Mouse (Mus musculus) adrenal gland, postnatal 36 days (tissue): ENCODE results near the gene Nhp2. TPM values are rescaled to one million over a fixed set of nuclear protein-coding genes. Genes with fewer than 3 reads are reported as not detected.
A peak's percentile ranks its signal among the peaks of the same experiment; 100 is the strongest.

ENCODE experiments used
- DNase-seq, 2 experiments: peaks; one replicate each; pipeline ENCODE4 v3.0.0; 2021; ENCODE audit warnings: mixed read lengths in 1 of 2
- long read RNA-seq, 2 experiments: library from polyadenylated mRNA; stranded (forward); transcript quantifications; one replicate each; pipeline ENCODE4 v2.0.0; 2021; ENCODE audit warnings: borderline sequencing depth in 2 of 2
- total RNA-seq, 2 experiments: library from RNA; stranded (reverse); gene quantifications; 2 replicates each; pipeline ENCODE4 v1.2.3; 2021

The Nhp2 gene
- 10 to 100 TPM; 61.5 to 77.5 TPM for total RNA-seq
- long read RNA-seq, experiment 1, transcript Nhp2-202 (4 exons, 1,042 nt): major isoform, 168 of 174 reads
- long read RNA-seq, experiment 1, partial matches to known transcripts: 3 of 174 reads
- long read RNA-seq, experiment 1, other reads (novel, unspliced or antisense): 2 of 174 reads
- long read RNA-seq, experiment 2, transcript Nhp2-202 (4 exons, 1,042 nt): major isoform, 55 of 58 reads
- long read RNA-seq, experiment 2, partial matches to known transcripts: 0 of 58 reads
- long read RNA-seq, experiment 2, other reads (novel, unspliced or antisense): 0 of 58 reads

- peak; percentile 94 to 97 for DNase-seq
Observed at GRCm38 (mm10) chr11:51619409-51620060, at the start of gene Nhp2. TSS of gene Nhp2 (plus strand) at chr11:51619735.

GRCm38 (mm10) chr11:51576454-51576853 is 43.1 kb upstream of the Nhp2 start:
- DNase-seq: no peak

GRCm38 (mm10) chr11:51577587-51577986 is 41.9 kb upstream of the Nhp2 start:
- no peak for DNase-seq

DNA sequence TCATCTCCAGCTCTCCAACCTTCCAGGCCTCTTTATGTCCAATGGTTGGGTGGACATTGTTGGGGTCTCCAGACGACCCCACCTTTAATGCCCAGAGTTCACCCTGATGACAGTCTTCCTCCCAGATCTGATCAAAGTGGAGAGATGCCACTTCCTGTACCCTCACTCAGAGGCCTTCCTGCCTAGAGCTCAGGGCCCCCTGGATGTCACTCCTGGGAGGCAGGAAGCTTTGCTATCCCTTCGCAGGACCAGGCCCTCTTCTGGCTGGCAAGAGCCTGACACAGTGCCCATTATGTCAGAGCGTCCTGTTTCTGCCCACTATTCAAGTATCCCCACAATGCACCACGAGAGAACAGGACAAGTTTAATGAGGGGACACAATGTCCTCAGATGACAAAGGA is 40.5 kb upstream of the Nhp2 start:
- DNase-seq: no peak

DNA sequence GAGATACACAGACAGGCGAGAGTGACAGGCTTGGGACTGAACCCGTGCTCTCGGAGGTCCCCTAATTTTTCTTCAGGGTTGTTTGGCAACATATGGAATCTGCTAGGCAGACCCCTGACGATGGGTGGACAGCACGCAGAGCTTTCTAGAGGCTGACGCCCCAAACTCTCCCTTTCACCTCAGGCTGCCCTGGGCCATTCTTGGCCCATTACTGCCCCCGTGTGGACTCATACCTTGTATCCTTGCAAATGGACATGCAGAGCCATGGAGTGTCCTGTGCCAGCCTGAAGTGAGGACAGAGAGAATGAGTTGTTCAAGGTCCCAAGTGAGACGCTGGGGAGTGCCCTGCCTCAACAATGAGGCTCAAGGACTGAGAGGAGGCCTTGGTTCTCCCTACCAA is 36.8 kb upstream of the Nhp2 start:
- DNase-seq: peak; percentile 89 to 90

DNA sequence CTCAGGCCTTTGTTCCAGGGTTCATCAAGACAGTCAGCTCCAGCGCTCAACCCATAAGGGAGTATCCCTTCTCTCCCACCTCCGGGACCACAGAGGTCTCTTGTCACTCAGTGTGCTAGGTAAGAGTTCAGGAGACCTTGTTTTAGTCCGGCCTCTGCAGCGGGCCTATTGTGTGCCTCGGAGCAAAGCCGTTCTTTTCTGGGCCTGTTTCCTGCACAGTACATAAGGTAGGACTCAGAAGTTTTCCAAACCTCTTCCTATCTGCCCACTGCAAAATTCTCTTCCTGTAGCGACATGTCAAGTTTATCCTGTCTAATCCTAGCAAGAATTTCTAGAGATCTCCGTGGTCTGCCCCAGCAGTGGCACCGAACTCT is 35.5 kb upstream of the Nhp2 start:
- peak in 1 of 2 experiments; percentile 33 for DNase-seq

DNA sequence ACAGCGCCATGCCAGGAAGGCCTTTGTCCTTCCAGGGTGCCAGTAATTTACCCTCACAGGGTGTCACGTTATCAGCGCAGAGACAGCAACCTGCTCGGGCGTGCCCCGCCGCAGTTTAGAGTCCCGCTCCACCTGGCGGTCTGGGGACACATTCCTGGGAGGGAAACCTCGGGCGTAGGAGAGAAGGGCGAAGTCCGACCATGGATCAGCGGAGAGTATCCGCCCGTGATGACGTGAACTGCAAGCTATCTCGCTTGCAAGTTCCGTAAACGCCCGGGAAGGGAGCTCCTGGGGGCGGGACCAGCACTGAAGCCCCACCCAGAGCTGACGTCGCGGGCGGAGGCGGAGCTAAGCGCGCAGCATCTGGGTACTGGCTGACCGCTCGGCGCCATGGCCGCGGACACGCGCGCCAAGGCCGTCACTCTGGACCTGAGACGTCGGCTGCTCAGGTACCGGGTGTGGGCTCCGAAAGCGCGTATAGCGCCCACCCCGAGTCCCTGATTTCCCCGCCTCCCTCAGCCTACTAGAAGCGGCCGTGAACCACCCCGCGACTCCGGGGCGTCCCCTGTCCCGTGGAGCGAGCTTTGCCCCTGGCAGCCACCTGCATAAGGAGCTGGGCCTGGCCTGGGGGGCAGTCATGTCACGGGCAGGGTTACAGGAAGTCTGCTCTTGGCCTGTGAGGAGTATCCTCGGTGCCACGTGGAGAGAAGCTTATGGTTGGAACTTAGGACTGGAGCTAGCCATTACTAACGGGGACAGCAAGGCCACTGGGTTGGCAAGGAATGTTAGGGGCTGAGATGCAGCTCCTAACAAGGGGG is 34.9 kb upstream of the Nhp2 start, which contains the start of gene Phykpl:
Gene Phykpl (plus strand): TSS at position 327 of the 818 bp plus-strand sequence.
- peak; percentile 98 for DNase-seq

DNA sequence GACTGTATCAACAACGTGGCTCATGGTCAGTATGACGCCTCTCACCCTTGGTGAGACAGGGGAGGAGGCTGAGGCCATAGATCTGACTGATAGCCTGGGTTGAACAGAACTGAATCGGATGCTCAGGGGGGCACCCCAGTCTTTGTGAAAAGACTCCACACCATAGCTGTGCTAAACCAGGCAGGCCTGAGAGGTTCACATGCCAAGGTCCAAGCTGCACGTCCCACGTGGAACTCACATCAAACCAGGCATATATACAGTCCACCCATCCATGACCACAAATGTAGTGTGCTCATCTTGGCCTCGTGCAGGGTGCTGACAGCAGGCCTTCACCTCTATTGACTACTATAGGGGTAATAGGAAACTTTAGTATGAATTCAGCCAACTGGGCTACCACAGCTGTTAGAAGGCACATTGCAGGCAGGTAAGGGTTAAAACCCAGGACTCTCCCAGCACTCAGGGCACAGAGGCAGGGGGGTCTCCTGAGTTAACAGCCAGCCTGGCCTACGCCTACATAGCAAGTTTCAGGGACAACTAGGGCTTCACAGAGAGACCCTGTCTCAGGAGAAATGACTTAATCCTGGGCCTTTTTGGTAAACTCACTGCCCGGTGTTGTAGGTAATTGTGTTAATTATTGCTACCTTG is 33.8 kb upstream of the Nhp2 start:
- no peak for DNase-seq

DNA sequence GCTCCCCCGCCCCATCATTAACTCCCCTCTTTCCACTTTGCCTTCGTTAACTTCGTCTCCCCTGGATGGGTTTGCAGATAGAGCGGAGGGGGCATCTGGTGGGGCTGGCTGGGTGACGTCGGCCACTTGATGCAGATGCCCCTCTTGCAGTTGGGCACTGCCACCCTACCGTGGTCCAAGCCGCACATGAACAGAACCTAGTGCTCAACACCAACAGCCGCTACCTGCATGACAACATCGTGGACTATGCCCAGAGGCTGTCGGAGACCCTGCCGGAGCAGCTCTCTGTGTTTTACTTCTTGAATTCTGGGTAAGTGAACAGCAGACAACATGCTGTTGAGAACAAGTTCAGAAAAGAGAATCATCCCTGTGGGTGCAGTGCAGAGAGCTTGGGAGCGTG is 33.1 kb upstream of the Nhp2 start:
- no peak for DNase-seq

DNA sequence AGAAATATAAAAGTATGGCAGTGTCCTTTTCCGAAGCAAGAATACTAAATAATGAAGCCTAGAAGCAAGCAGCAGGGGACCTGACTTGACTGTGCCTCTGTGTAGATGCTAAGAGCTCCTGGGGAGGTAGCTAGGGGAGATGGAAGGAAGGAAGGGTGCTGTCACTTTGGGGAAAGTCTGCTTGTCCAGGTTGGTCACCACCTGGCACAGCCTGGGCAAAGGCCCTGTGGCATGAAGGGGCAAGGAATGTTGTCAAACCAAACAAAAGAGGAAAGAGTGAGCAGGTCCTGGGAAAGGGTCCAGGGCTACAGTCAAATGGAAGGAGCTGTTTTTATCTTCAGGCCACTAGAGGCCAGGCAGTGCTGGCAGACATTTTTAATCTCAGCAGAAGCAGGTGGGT is 32.5 kb upstream of the Nhp2 start:
- no peak for DNase-seq

DNA sequence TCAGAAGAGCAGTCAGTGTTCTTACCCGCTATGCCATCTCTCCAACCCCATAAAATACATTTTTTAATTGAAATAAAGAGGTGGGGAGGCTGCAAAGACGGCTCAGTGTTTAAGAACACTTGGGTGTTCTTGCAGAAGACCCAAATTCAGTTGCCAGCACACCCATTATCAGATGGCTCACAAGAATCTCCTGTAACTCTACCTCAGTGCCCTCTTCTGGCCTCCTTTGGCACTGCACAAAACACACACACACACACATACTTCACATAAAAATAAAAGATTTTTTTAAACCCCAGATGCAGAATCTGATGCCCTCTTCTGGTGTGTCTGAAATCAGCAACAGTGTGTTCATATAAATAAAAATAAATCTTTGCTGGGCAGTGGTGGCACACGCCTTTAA is 30.7 kb upstream of the Nhp2 start:
- no peak for DNase-seq

- no peak for DNase-seq
Observed at GRCm38 (mm10) chr11:51590002-51590401, 29.5 kb upstream of the Nhp2 start.

DNA sequence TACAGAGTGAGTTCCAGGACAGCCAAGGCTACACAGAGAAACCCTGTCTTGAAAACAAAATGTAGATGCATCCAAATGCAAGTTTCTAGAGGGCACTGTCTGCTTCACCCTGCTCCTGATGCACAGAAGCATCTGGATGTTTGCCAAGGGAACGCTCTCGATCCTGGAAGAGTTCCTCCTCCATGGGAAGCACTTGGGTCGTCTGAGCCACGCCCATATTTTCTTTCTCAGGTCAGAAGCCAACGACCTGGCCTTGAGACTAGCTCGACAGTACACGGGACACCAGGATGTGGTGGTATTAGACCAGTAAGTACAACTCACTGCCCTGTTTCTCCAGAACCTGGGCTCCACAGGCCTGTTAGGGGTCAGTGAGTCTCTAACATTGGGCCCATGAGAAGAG is 28.4 kb upstream of the Nhp2 start:
- DNase-seq: peak in 1 of 2 experiments; percentile 47

- no peak for DNase-seq
Observed at GRCm38 (mm10) chr11:51591915-51592314, 27.6 kb upstream of the Nhp2 start.

DNA sequence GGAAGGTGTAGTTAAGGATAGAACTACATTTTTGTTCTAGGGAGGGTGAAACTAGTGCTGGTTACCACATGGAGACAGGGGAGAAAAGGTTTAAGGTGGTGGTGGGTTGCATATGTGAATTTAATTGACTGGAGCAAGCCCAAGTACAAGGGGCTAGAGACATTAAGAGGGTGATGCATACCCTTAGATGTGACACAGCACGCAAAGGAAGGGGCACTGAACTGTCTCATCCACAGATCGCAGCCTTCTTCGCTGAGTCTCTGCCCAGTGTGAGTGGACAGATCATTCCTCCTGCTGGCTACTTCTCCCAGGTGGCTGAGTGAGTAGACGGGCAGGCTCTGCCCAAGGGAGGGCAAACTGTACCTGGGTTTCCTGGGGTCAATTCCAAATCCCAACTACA is 26.2 kb upstream of the Nhp2 start:
- no peak for DNase-seq

DNA sequence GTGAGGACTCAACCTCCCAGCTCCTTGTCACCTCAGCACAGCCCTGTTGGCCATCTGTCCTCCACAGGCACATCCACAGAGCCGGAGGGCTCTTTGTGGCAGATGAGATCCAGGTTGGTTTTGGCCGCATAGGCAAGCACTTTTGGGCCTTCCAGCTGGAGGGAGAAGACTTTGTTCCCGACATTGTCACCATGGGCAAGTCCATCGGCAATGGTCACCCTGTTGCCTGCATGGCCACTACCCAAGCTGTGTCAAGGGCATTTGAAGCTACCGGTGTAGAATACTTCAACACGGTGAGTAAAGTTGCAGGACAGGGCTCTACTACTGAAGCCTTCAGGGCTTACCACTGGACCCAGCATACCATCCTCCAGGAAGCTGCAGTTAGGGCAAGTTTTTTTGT is 25.7 kb upstream of the Nhp2 start:
- DNase-seq: no peak

DNA sequence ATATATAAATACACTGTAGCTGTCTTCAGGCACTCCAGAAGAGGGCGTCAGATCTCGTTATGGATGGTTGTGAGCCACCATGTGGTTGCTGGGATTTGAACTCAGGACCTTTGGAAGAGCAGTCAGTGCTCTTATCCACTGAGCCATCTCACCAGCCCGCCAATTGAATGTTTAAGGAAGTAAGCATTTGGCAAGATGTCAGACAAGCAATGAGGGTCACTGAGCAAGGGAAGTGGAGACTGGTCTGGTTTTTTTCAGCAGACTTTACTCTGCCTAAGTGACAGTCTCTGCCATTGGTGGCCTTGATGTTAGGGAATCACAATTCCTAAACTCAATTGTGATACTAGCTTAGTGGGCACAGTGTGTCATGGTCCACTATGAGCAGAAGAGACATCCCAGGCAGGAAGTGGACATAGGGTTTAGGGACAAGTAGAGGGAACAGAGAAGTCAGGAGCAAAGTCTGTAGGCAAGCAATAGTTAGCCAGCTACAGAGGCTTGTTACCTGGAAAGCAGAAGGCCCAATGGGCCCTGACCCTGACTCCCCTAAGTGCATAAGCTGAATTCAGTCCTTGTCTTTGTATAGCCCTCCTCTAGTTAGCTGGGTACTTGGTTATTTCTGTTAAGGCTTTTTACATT is 24.7 kb upstream of the Nhp2 start:
- DNase-seq: no peak

GRCm38 (mm10) chr11:51595459-51596083 is 24.0 kb upstream of the Nhp2 start:
- DNase-seq: no peak

DNA sequence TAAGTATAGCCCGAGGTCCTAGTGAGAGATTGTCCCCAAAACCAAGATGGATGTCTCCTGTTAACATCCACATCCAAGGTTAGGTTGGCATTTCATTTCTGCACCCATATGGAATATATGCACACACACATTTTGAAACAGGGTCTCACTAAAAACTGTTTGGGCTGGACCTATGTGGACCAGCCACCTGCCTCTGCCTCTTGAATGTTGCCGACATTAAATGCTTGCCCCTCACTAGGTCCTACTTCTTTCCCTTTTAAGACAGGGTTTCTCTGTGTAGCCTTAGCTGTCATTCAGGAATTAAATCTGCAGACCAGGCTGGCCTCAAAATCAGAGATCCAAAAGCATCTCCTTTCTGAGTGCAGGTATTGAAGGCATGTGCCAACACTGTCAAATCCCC is 22.0 kb upstream of the Nhp2 start:
- DNase-seq: no peak

DNA sequence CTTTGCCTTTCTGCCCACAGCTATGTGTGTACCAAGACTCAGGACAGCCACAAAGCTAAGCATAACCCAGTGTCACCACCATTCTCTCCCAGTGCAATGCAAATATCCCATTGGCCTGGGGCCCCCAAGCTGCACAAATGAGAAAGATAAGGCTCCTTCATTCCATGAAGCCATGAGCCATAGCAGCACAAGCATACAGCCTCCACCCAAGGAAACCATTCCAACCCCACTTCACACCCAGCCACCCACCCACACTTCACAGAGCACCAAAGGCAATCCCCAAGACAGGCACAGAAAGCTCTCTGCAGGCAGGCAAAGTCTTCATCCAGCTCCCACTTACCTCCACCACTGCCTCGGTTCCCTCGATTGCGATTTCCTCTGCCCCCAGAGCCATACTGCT is 17.3 kb upstream of the Nhp2 start:
- DNase-seq: no peak

DNA sequence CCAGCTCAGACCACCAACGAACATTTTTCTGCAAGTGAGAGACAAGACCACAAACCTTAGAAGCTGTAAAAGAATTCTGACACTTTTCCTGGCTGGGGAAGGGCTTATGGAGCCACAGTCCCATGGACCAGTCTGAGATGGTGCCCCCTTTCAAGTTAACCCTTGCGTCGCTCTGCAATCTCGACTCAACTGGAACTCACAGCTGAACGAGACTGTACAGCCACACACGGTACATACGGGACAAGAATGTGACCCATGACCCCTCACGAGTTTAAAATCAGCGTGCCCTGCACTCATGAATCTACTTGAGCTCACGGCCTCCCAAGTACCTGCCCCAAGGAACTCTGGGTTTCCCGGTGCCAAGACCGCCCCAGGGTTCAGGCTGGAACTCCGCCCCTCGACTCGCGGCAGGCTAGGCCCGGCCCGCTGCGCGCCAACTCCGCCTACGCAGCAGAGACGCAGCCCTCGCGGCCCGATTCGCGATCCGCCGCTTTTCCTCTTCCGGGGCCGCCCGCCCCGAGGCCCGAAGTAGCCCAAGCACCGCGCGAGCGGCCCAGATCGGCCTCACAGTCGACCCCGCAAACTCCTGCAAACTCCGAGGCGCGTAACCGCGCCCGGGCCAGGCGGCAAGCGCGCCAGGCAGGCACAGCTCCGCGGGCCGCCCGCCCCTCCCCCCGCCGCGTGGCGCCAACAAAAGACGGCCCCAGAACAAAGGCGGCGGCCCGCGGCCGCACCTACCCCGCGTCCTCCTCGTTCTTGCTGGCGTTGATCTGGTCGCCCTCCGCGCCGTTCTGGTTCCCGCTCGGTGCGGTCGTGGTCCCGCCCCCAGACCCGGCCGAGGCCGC is 13.7 kb upstream of the Nhp2 start:
- DNase-seq: peak; percentile 95 to 97
